Mouse (Mus musculus): ENCODE results near the gene Dync1li1.

DNA sequence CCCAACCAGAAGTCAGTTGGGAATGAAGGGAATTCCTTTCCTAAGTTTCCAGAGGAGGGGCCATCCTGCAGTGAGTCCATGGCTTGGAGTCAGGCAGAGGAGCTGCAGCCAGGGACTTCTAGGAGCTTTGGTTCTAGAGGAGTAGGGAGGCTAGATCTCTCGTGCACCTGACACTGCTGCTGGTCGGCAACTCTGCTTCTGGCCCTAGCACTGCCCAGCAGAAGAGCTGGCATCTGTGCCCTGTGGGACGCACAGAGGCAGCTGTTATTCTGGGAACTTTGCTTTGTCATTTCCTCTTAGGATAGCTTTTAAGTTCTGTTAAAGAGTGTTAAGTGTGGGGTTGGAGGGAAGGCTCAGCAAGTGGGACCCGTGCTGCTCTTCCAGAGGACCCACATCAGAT, 57.1 kb downstream of the Dync1li1 start:
- TF ChIP-seq CTCF (IDR thresholded peaks at IDR 0.05) (no peak), EP300 (IDR thresholded peaks at IDR 0.05) (no peak)
